Mouse (Mus musculus): ENCODE measurements around the gene Adprm. TPM values are rescaled to one million over a fixed set of nuclear protein-coding genes. Genes with fewer than 3 reads are reported as not detected.

Adprm gene
- polyA plus RNA-seq (2012; fragmentation: generic; extraction: Trizol): 12.4 TPM
- long read RNA-seq, experiment 1, transcript Adprm-201 (5 exons, 1,283 nt): major isoform, 7 of 13 reads
- long read RNA-seq, experiment 1, partial matches to known transcripts: 0 of 13 reads
- long read RNA-seq, experiment 1, other reads (novel, unspliced or antisense): 6 of 13 reads
- long read RNA-seq, experiment 2, transcript Adprm-201 (5 exons, 1,283 nt): major isoform, 10 of 27 reads
- long read RNA-seq, experiment 2, partial matches to known transcripts: 1 of 27 reads
- long read RNA-seq, experiment 2, other reads (novel, unspliced or antisense): 15 of 27 reads

DNA sequence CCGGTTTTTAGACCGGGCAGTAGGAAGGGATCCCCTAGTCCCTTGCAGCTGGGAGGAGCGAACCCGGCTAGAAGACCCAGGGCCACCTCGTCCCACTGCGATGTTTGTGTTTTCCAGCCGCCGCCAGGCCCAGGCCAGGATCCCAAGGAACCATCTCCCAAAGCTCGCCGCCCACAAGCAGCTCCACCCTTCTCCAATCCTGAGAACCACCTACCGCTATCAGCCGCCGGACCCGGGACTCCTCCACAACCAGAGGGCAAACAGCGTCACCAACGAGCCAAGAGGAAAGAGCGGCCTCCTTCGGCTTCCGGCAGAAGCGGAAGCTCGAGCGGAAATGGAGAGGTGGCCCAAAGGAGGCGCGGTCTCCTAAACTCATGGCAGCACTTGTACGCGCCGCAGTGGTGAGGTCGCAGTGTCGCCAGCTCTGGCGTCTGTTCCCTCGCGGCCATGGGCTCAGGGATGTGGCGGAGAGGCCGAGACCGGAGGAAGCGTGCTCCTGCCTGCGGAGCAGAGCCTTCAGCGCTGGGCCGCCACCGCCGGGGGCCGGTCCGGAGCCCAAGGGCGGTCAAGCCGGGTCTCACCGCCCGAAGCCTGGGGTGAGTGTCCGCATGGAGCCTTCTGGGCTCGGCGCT, at the start of gene Adprm, which contains the start of gene Sco1:
Gene Adprm, minus strand, starts transcription at position 274 of the 632 bp plus-strand sequence.
Gene Sco1, plus strand, starts transcription at position 350 of the 632 bp plus-strand sequence.
- Histone ChIP-seq H3K79me2 (ENCODE audit: control insufficient read depth, insufficient read depth) (peaks cover 57% of the 10 kb centered on the region), H3ac (ENCODE audit: control insufficient read depth, insufficient read length, low read depth) (peak within 1 kb of the TSS; percentile 97), H3K79me3 (ENCODE audit: low read depth) (peaks cover 21% of the 10 kb centered on the region), H3K4me3 (ENCODE audit: insufficient read depth, poor library complexity, severe bottlenecking) (peak within 1 kb of the TSS; percentile 89), H3K36me3 (ENCODE audit: control insufficient read depth, insufficient read depth) (peaks cover 34% of the 10 kb centered on the region), H3K27me3 (ENCODE audit: control insufficient read depth, insufficient read depth, insufficient read length) (no peaks in the 10 kb centered on the region)
- TF ChIP-seq CEBPB (IDR thresholded peaks at IDR 0.05; ENCODE audit: low read depth) (no peak), MYOD1 (IDR thresholded peaks at IDR 0.05; ENCODE audit: control insufficient read depth, insufficient read length, low read depth) (no peak), USF1 (IDR thresholded peaks at IDR 0.05; ENCODE audit: low read depth) (no peak), MAX (IDR thresholded peaks at IDR 0.05) (no peak), MYOG (IDR thresholded peaks at IDR 0.05; ENCODE audit: control insufficient read depth, extremely low read depth, insufficient read length) (no peak), FOSL1 (IDR thresholded peaks at IDR 0.05; ENCODE audit: insufficient read depth, low read length, poor library complexity, severe bottlenecking) (no peak), CTCF (IDR thresholded peaks at IDR 0.05; ENCODE audit: control insufficient read depth, insufficient read depth, insufficient read length) (no peak)

DNA sequence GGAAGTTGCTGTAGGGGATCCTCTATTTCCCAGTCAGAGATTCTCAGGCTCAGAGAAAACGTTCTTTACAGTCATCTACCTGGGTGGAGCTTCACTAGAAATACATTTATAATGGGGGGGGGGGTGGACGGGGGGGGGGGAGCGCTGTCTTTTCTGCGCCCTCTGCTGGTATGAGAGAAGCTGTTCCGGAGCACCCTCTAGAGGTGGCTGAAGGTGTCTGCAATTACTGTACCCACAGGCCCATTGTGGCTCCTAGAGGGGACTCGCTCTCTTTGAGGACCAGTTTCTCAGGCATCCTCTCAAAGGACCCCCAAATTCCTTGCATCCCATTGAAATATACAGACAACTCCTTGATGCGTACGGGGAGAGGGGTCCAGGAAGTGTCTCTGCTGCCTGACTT, 49.3 kb upstream of the Adprm start:
- Histone ChIP-seq H3K36me3 (ENCODE audit: control insufficient read depth, insufficient read depth) (no peaks in the 10 kb centered on the region), H3K79me2 (ENCODE audit: control insufficient read depth, insufficient read depth) (no peaks in the 10 kb centered on the region), H3K27me3 (ENCODE audit: control insufficient read depth, insufficient read depth, insufficient read length) (peaks cover 28% of the 10 kb centered on the region), H3K79me3 (ENCODE audit: low read depth) (no peaks in the 10 kb centered on the region), H3K4me3 (ENCODE audit: insufficient read depth, poor library complexity, severe bottlenecking) (no peak overlapping the region), H3ac (ENCODE audit: control insufficient read depth, insufficient read length, low read depth) (no peak overlapping the region)
- TF ChIP-seq MAX (IDR thresholded peaks at IDR 0.05): no peak
- TF ChIP-seq CTCF (IDR thresholded peaks at IDR 0.05; ENCODE audit: control insufficient read depth, insufficient read depth, insufficient read length): peak; percentile 81

DNA sequence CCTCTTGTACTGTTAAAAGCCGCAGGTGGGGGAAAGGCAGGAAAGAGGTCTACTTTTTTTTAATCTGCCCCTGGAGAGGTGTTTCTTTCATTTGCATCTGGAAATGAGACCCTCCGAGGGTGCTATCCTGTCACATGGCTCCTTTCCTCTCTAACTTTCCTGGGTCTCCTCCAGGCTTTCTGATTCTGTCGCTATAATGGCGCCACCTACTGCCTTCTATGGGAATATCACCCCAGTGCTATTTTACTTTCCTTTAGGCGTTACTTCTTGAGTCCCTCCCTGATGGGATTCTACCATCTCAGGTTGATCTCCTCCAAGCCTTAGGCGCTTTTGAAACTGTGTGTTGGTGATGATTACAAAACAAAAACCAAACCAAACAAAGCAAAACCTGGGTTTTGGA, 47.8 kb upstream of the Adprm start:
- Histone ChIP-seq H3K4me3 (ENCODE audit: insufficient read depth, poor library complexity, severe bottlenecking) (no peak overlapping the region), H3ac (ENCODE audit: control insufficient read depth, insufficient read length, low read depth) (no peak overlapping the region), H3K79me3 (ENCODE audit: low read depth) (no peaks in the 10 kb centered on the region), H3K79me2 (ENCODE audit: control insufficient read depth, insufficient read depth) (no peaks in the 10 kb centered on the region), H3K27me3 (ENCODE audit: control insufficient read depth, insufficient read depth, insufficient read length) (peaks cover 26% of the 10 kb centered on the region), H3K36me3 (ENCODE audit: control insufficient read depth, insufficient read depth) (no peaks in the 10 kb centered on the region)
- TF ChIP-seq MYOD1 (IDR thresholded peaks at IDR 0.05; ENCODE audit: control insufficient read depth, insufficient read length, low read depth) (no peak), USF1 (IDR thresholded peaks at IDR 0.05; ENCODE audit: low read depth) (no peak), MYOG (IDR thresholded peaks at IDR 0.05; ENCODE audit: control insufficient read depth, extremely low read depth, insufficient read length) (no peak), CEBPB (IDR thresholded peaks at IDR 0.05; ENCODE audit: low read depth) (no peak), MAX (IDR thresholded peaks at IDR 0.05) (no peak), CTCF (IDR thresholded peaks at IDR 0.05; ENCODE audit: control insufficient read depth, insufficient read depth, insufficient read length) (no peak), FOSL1 (IDR thresholded peaks at IDR 0.05; ENCODE audit: insufficient read depth, low read length, poor library complexity, severe bottlenecking) (no peak)

DNA sequence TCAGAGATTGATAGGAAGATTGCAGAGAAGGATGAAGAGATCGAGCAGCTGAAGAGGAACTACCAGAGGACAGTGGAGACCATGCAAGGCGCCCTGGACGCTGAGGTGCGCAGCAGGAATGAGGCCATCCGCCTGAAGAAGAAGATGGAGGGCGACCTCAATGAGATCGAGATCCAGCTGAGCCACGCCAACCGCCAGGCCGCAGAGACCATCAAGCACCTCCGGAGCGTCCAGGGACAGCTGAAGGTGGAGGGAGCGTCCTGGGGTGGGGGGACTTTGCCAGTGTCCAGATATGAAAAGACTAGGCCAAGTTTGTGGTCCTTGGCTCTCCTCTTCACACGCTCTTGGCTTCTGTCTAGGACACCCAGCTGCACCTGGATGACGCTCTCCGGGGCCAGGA, 46.8 kb upstream of the Adprm start:
- no peaks in the 10 kb centered on the region for H3K79me2 ChIP-seq (ENCODE audit: control insufficient read depth, insufficient read depth)
- H3K36me3 ChIP-seq (ENCODE audit: control insufficient read depth, insufficient read depth): no peaks in the 10 kb centered on the region
- H3ac ChIP-seq (ENCODE audit: control insufficient read depth, insufficient read length, low read depth): no peak overlapping the region
- peaks cover 18% of the 10 kb centered on the region for H3K27me3 ChIP-seq (ENCODE audit: control insufficient read depth, insufficient read depth, insufficient read length)
- no peak overlapping the region for H3K4me3 ChIP-seq (ENCODE audit: insufficient read depth, poor library complexity, severe bottlenecking)
- no peak for TF ChIP-seq CTCF (IDR thresholded peaks at IDR 0.05; ENCODE audit: control insufficient read depth, insufficient read depth, insufficient read length)
- no peak for TF ChIP-seq MYOD1 (IDR thresholded peaks at IDR 0.05; ENCODE audit: control insufficient read depth, insufficient read length, low read depth)
- TF ChIP-seq FOSL1 (IDR thresholded peaks at IDR 0.05; ENCODE audit: insufficient read depth, low read length, poor library complexity, severe bottlenecking): no peak
- no peak for TF ChIP-seq CEBPB (IDR thresholded peaks at IDR 0.05; ENCODE audit: low read depth)
- no peak for TF ChIP-seq MAX (IDR thresholded peaks at IDR 0.05)
- TF ChIP-seq USF1 (IDR thresholded peaks at IDR 0.05; ENCODE audit: low read depth): no peak
- no peak for TF ChIP-seq MYOG (IDR thresholded peaks at IDR 0.05; ENCODE audit: control insufficient read depth, extremely low read depth, insufficient read length)
- H3K79me3 ChIP-seq (ENCODE audit: low read depth): no peaks in the 10 kb centered on the region

DNA sequence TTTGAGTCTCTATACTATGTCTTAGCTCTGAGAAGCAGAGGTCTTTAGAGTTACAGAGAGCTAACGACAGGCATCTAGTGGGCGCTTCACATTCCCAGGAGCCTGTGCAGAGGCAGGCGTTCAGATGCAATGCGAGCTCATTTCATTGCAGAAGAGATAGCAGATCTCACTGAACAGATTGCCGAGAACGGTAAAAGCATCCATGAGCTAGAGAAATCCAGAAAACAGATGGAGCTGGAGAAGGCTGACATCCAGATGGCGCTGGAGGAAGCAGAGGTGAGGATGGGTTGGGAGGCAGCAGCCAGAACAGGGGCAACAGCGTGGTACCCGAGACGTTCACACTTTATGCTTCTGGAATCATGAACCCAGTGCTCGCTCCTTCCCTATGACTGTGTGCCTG, 46.0 kb upstream of the Adprm start:
- no peaks in the 10 kb centered on the region for H3K36me3 ChIP-seq (ENCODE audit: control insufficient read depth, insufficient read depth)
- H3ac ChIP-seq (ENCODE audit: control insufficient read depth, insufficient read length, low read depth): no peak overlapping the region
- H3K4me3 ChIP-seq (ENCODE audit: insufficient read depth, poor library complexity, severe bottlenecking): no peak overlapping the region
- no peaks in the 10 kb centered on the region for H3K79me3 ChIP-seq (ENCODE audit: low read depth)
- H3K79me2 ChIP-seq (ENCODE audit: control insufficient read depth, insufficient read depth): no peaks in the 10 kb centered on the region
- no peak for TF ChIP-seq MYOD1 (IDR thresholded peaks at IDR 0.05; ENCODE audit: control insufficient read depth, insufficient read length, low read depth)
- no peak for TF ChIP-seq FOSL1 (IDR thresholded peaks at IDR 0.05; ENCODE audit: insufficient read depth, low read length, poor library complexity, severe bottlenecking)
- no peak for TF ChIP-seq MYOG (IDR thresholded peaks at IDR 0.05; ENCODE audit: control insufficient read depth, extremely low read depth, insufficient read length)
- TF ChIP-seq CEBPB (IDR thresholded peaks at IDR 0.05; ENCODE audit: low read depth): no peak
- TF ChIP-seq MAX (IDR thresholded peaks at IDR 0.05): no peak
- TF ChIP-seq USF1 (IDR thresholded peaks at IDR 0.05; ENCODE audit: low read depth): no peak
- no peak for TF ChIP-seq CTCF (IDR thresholded peaks at IDR 0.05; ENCODE audit: control insufficient read depth, insufficient read depth, insufficient read length)
- H3K27me3 ChIP-seq (ENCODE audit: control insufficient read depth, insufficient read depth, insufficient read length): peaks cover 17% of the 10 kb centered on the region
